Mouse (Mus musculus) megakaryocyte, embryonic 14.5 days (primary cell): Measurements from ENCODE around the gene Ccdc146. TPM values are rescaled to one million over a fixed set of nuclear protein-coding genes. Genes with fewer than 3 reads are reported as not detected.
"Not testable (repeated sequence)": the region's sequence is repeated elsewhere in the genome, so short reads cannot be mapped to it uniquely, and the experiment has no call there.

Source experiments
- H3K27me3 ChIP-seq: replicated peaks from 2 replicates; pipeline ENCODE3; 2012; ENCODE audit warnings: inconsistent platforms
- H3K36me3 ChIP-seq: replicated peaks from 2 replicates; pipeline ENCODE3; 2012; ENCODE audit warnings: low read length, inconsistent platforms, mixed read lengths
- H3K4me1 ChIP-seq: 2 replicates; pipeline ENCODE4 v1.6.1; 2012; ENCODE audit warnings: inconsistent platforms
- H3K4me3 ChIP-seq: replicated peaks from 2 replicates; pipeline ENCODE3; 2012; ENCODE audit warnings: moderate library complexity, mild to moderate bottlenecking, inconsistent platforms
- H3K9me3 ChIP-seq: 2 replicates; pipeline ENCODE4 v1.6.1; 2012; ENCODE audit warnings: inconsistent platforms
- FLI1 ChIP-seq: IDR thresholded peaks from 2 replicates; pipeline ENCODE4 v1.6.1; 2012; ENCODE audit warnings: low read length, inconsistent platforms, mixed read lengths
- GATA1 ChIP-seq: IDR thresholded peaks from 3 replicates; pipeline ENCODE4 v1.6.1; 2012; ENCODE audit warnings: mixed read lengths, low read length, inconsistent platforms, borderline replicate concordance
- polyA plus RNA-seq: library from polyadenylated mRNA; stranded (reverse); fragments of >175 nt; gene quantifications from 2 replicates; pipeline ENCODE4 v1.2.3, GENCODE M21; 2012; ENCODE audit warnings: low replicate concordance; ENCODE audit not compliant: insufficient read depth

Ccdc146 gene
- polyA plus RNA-seq, 1 experiment: not detected

DNA sequence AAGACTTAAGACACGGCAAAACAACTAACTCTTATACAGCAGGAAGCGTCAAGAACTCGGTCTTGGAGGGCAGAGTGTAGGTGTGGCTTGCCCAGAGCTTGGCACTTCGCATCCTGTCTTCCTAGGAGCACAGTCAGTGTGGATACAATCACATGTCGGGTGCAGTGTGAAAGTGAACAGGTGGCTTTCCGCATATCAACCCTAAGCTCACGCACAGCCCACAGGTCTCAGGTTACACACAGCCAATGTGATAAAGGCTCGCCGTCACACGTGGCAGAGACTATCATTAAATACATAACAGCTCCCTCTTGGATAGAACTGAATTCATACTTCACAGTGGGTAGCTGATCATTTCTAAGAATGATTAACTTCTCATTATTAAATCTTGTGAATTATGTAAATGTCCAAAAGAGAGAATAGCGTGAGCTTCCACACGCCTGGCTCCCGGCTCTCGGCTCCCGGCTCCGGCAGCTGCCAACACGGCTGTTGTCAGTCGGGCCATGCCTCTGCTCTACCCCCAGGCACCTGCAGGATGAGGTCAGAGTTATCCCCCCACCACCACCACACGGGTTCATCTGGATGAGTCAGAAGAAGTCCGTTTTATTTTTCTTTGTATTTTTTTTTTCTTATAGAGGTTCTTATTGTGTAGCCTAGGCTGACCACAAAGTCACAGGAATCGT lies 125.3 kb downstream of the Ccdc146 start:
- TF ChIP-seq FLI1 (no peak), GATA1 (no peak)
- Histone ChIP-seq H3K36me3 (peaks cover 43% of the 10 kb centered on the region), H3K4me3 (no peak overlapping the region), H3K4me1 (peaks cover 6% of the 10 kb centered on the region; the same call in 1 of the 2 replicates), H3K27me3 (no peaks in the 10 kb centered on the region), H3K9me3 (no peaks in the 10 kb centered on the region)

DNA sequence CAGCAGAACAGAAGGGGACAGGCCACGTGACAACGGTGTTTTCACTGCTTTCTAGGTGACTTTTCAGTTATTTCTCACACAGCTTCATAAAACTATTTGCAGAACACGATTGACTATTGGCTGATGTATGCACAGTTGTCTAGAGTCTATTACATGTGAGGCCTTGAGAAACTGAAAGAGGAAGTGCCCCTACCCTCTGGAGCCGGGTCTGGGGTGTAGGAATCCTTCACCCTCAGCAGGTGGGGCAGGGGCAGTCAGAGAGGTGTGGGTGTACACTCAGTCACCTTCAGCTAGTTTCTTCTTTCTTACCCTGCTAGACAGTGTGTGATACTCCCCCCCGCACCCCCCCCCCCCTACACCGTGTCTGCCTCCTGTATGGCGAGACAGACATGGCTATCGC lies 128.8 kb downstream of the Ccdc146 start:
- TF ChIP-seq GATA1: no peak
- TF ChIP-seq FLI1: no peak
- Histone ChIP-seq H3K27me3 (no peaks in the 10 kb centered on the region), H3K4me1 (peaks cover 6% of the 10 kb centered on the region; the same call in 1 of the 2 replicates), H3K4me3 (no peak overlapping the region), H3K9me3 (no peaks in the 10 kb centered on the region), H3K36me3 (peaks cover 78% of the 10 kb centered on the region)

GRCm38 (mm10) chr5:21290594-21290993 lies 133.9 kb downstream of the Ccdc146 start:
- no peaks in the 10 kb centered on the region for H3K27me3 ChIP-seq
- no peak overlapping the region for H3K4me3 ChIP-seq
- peaks cover 6% of the 10 kb centered on the region; the same call in 1 of the 2 replicates for H3K4me1 ChIP-seq
- TF ChIP-seq FLI1: no peak
- TF ChIP-seq GATA1: no peak
- H3K9me3 ChIP-seq: no peaks in the 10 kb centered on the region
- H3K36me3 ChIP-seq: peaks cover 100% of the 10 kb centered on the region

DNA sequence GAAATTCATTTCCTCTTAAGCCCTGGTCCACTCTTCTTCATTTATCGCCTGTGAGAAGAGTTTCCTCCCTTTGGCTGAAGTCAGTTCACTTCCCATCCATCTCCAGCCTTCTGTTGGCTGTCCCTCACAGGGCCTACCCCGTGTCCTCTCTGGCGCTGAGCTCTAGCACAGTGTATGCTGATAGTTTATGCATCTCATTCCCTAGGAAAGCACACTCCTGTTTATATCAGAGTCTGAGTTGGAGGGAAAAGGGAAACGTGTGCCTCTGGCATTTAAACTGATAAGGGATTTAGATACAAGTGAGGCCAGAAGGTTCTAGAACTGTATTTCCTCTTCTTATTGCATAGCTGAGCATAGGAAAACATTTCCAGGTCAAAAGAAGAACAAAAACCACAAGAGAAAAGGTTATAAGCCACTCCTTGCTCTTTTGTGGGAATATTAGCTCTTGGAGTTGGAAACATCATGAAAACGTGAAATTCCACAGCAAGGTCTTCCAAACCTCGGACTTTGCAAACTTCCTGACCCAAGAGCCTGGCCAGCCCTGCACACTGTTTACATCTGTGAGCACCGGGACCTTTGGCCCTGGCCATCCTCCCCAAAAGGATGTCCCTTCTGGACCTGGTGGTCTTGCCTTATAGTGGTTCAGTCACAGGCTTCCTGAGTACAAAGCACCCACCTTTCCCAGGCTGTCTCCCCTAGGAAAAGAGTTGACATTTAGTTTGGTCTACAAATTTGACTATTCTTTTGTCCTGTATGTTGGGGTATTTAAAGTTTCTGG lies 135.6 kb downstream of the Ccdc146 start:
- no peak overlapping the region for H3K4me3 ChIP-seq
- H3K4me1 ChIP-seq: peaks cover 3% of the 10 kb centered on the region; the same call in 1 of the 2 replicates
- H3K9me3 ChIP-seq: no peaks in the 10 kb centered on the region
- H3K36me3 ChIP-seq: peaks cover 85% of the 10 kb centered on the region
- TF ChIP-seq FLI1 (no peak), GATA1 (no peak)
- H3K27me3 ChIP-seq: no peaks in the 10 kb centered on the region

DNA sequence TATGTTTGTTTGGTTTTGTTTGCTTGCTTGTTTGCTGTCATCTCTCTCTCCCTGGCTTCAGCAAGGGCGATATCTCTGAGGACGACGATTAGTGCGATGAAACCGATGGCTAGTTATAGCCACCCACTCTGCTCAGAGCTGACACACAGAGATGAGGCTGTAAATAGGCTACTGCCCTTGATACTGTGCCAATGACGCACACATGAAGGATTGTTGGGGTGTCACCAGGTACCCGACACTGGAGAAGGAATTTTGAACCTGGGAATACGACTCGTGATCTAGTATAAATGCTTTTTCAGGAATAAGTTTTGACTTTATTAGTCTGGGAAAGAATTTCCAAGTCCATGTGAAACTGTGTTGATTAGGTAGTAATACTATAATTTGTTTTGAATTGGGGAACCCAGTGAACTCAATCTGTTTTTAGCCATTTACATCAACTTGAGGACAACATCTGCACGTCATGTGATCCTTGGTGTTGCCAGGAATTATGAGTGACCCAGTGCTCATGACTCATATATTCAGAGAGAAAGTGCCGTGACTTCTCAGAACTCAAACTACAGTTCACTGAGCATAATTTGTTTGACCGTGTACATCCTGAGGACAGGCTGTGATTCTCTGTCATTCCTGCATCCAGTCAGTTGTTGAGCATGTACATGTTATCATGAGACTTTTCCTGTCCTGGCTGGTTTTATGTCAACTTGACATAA lies 141.0 kb downstream of the Ccdc146 start:
- Histone ChIP-seq H3K27me3 (no peaks in the 10 kb centered on the region), H3K9me3 (no peaks in the 10 kb centered on the region), H3K36me3 (peaks cover 84% of the 10 kb centered on the region), H3K4me3 (no peak overlapping the region), H3K4me1 (peaks cover 6% of the 10 kb centered on the region)
- TF ChIP-seq FLI1 (no peak), GATA1 (no peak)

GRCm38 (mm10) chr5:21277685-21278084 lies 146.8 kb downstream of the Ccdc146 start:
- peaks cover 71% of the 10 kb centered on the region for H3K36me3 ChIP-seq
- H3K27me3 ChIP-seq, H3K9me3 ChIP-seq, H3K4me3 ChIP-seq, H3K4me1 ChIP-seq: not testable (repeated sequence)

GRCm38 (mm10) chr5:21271386-21272354 lies 152.8 kb downstream of the Ccdc146 start:
- TF ChIP-seq FLI1 (no peak), GATA1 (no peak)
- Histone ChIP-seq H3K4me3 (no peak overlapping the region), H3K4me1 (peaks cover 23% of the 10 kb centered on the region), H3K36me3 (peaks cover 70% of the 10 kb centered on the region), H3K9me3 (no peaks in the 10 kb centered on the region), H3K27me3 (no peaks in the 10 kb centered on the region)

- TF ChIP-seq GATA1: no peak
- TF ChIP-seq FLI1: no peak
- peaks cover 23% of the 10 kb centered on the region for H3K4me1 ChIP-seq
- H3K36me3 ChIP-seq: peaks cover 73% of the 10 kb centered on the region
- no peaks in the 10 kb centered on the region for H3K9me3 ChIP-seq
- H3K27me3 ChIP-seq: no peaks in the 10 kb centered on the region
- H3K4me3 ChIP-seq: no peak overlapping the region
Observed at GRCm38 (mm10) chr5:21270756-21271155, 153.7 kb downstream of the Ccdc146 start.

- Histone ChIP-seq H3K4me3 (no peak overlapping the region), H3K36me3 (peaks cover 77% of the 10 kb centered on the region), H3K9me3 (no peaks in the 10 kb centered on the region), H3K27me3 (no peaks in the 10 kb centered on the region), H3K4me1 (peaks cover 25% of the 10 kb centered on the region)
- TF ChIP-seq FLI1 (no peak), GATA1 (no peak)
Observed at GRCm38 (mm10) chr5:21269446-21269845, 155.0 kb downstream of the Ccdc146 start.
